Mouse (Mus musculus) hindbrain, embryonic 10.5 days (tissue): ENCODE results near the gene Inhba. TPM values are rescaled to one million over a fixed set of nuclear protein-coding genes. Genes with fewer than 3 reads are reported as not detected.

Source experiments
- DNase-seq: peaks from one replicate; pipeline ENCODE4 v3.0.0-alpha.2; 2017; ENCODE audit warnings: low spot score
- H3K27ac ChIP-seq: fragments of 300-500 bp; sonication (generic); 2 replicates; pipeline ENCODE4 v1.5.1; 2016; ENCODE audit warnings: mild to moderate bottlenecking, moderate library complexity
- H3K27me3 ChIP-seq: fragments of 300-500 bp; sonication (generic); 2 replicates; pipeline ENCODE4 v1.6.1; 2016; ENCODE audit warnings: mild to moderate bottlenecking; ENCODE audit not compliant: poor library complexity, insufficient read depth, severe bottlenecking
- H3K36me3 ChIP-seq: fragments of 300-500 bp; sonication (generic); 2 replicates; pipeline ENCODE4 v1.6.1; 2016; ENCODE audit warnings: mild to moderate bottlenecking, moderate library complexity
- H3K4me1 ChIP-seq: fragments of 300-500 bp; sonication (generic); replicated peaks from 2 replicates; pipeline ENCODE4 v1.6.1; 2016; ENCODE audit warnings: mild to moderate bottlenecking
- H3K4me3 ChIP-seq: fragments of 300-500 bp; sonication (generic); 2 replicates; pipeline ENCODE4 v1.5.1; 2016; ENCODE audit warnings: mild to moderate bottlenecking, moderate library complexity
- H3K9me3 ChIP-seq: fragments of 300-500 bp; sonication (generic); 2 replicates; pipeline ENCODE4 v1.6.1; 2016; ENCODE audit warnings: mild to moderate bottlenecking, moderate library complexity
- WGBS: fragments of 180-500 bp; shearing (Covaris S2); methylation state at CpG from one replicate; pipeline ENCODE4 v1.1.7; 2016; 5-methylcytosine and 5-hydroxymethylcytosine counted together
- polyA plus RNA-seq: library from polyadenylated mRNA; unstranded; fragments of >200 nt; fragmentation: Nextera tagmentation; extraction: Ambion mirVana; gene quantifications from 2 replicates; pipeline ENCODE4 v1.2.1, GENCODE M21; 2016

Inhba gene
- polyA plus RNA-seq, 1 experiment from 2014 or later, result 0.09 TPM

DNA sequence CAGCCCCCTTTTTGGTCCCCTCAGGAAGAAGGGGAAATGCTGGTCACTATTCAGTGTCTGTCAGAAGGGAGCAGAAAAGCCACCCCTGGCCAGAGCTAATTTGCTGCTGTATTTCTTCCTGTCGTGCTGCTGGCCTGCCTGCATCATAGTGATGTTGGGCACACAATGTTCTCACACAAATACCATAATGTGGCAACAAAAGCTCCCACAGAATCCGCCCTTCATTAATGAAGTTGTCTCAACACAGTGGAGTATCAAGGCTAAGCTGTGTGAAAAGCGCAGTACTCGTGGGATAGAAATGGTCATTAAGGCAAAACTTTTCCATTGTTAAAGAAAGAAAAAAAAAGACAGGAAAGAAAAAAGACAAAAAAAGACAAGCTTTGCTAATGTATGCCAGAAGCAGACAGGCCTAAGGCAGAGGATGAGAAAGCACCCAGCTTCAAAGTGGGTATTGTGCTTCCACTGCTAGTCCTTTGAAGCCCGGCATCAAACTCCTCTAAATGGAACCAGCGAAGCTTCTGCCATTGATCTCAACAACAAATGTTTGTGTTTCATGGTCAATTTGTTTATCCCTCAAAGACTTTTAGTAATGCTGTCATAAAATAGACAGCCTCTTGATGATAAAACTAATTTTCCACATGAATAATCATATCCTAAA is 21.4 kb downstream of the Inhba start:
- Histone ChIP-seq H3K9me3 (no peaks in the 10 kb centered on the region), H3K27me3 (no peaks in the 10 kb centered on the region), H3K36me3 (no peaks in the 10 kb centered on the region), H3K4me3 (no peak overlapping the region), H3K4me1 (peaks cover 9% of the 10 kb centered on the region), H3K27ac (no peak overlapping the region)
- 53% methylated on average over 6 of the region's 6 CpGs for WGBS
- DNase-seq, result no peak

DNA sequence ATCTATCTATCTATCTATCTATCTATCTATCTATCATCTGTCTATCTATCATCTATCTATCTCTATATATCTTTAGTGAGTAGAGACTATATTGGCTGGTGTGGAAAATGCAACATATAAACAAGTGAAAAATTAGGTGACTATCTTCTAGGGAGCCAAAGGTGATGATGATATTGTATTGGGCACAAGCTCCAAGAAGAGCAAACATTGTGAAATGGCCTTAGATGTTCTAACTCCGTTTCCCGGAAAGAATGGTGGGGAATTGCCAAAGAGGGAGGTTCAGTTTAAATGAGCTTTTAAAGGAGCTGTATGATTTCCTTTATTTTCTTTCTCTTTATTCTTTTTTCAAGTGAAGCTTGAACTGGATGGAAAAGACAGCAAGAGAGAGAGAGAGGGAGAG is 57.4 kb downstream of the Inhba start:
- 90% methylated on average over 2 of the region's 2 CpGs for WGBS
- Histone ChIP-seq H3K9me3 (no peaks in the 10 kb centered on the region), H3K4me1 (no peaks in the 10 kb centered on the region), H3K27me3 (no peaks in the 10 kb centered on the region), H3K27ac (no peak overlapping the region), H3K4me3 (no peak overlapping the region), H3K36me3 (no peaks in the 10 kb centered on the region)
- DNase-seq, result no peak

DNA sequence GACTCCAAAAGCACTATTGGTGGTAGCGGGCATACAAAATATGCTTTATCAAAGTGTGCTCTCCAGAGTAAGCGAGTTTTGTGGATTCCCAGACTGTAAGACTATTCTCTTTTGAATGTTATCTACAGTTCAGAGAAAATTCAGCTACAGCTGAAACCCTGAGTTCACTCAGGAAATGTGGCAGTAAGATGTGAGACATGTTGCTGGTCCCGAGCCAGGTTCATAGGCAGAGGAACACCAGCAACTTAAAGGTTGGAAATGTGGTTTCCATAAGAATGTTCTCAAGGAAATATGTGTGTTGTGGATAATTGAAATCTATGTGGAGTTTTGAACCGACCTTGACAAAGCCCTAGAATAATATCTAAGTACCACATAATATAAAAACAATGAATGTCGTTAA is 65.6 kb downstream of the Inhba start:
- H3K36me3 ChIP-seq, result no peaks in the 10 kb centered on the region
- WGBS, result 85% methylated on average over 5 of the region's 5 CpGs
- DNase-seq, result no peak
- no peaks in the 10 kb centered on the region for H3K27me3 ChIP-seq
- no peak overlapping the region for H3K4me3 ChIP-seq
- no peak overlapping the region for H3K27ac ChIP-seq
- no peaks in the 10 kb centered on the region for H3K4me1 ChIP-seq
- H3K9me3 ChIP-seq, result no peaks in the 10 kb centered on the region

DNA sequence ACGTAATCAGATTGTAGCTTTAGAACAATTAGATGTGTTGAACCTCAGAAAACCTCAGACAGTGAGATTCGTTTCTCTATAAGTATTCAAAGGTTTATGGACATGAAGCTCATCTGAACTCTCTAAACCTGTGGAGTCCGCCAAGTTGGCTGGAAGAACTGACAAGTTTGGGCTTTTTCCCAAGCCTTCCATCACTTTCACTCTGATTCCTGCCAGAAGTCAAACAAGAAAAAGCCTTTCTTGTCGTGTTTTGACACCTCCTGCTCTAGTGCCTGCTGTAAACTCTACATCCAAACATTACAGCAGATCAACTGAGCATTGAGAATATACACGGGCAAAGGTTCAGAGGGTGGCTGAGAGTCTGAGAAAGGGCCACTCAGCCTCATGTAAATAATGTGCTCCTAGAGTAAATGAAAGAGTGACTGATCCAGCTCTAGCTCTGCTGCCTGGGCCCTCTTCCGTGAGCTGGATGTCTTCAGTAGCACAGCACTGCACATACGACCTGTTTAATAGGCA is 66.6 kb downstream of the Inhba start:
- Histone ChIP-seq H3K36me3 (no peaks in the 10 kb centered on the region), H3K27me3 (no peaks in the 10 kb centered on the region), H3K9me3 (no peaks in the 10 kb centered on the region), H3K4me1 (no peaks in the 10 kb centered on the region), H3K27ac (no peak overlapping the region), H3K4me3 (no peak overlapping the region)
- 81% methylated on average over 7 of the region's 7 CpGs for WGBS
- no peak for DNase-seq

DNA sequence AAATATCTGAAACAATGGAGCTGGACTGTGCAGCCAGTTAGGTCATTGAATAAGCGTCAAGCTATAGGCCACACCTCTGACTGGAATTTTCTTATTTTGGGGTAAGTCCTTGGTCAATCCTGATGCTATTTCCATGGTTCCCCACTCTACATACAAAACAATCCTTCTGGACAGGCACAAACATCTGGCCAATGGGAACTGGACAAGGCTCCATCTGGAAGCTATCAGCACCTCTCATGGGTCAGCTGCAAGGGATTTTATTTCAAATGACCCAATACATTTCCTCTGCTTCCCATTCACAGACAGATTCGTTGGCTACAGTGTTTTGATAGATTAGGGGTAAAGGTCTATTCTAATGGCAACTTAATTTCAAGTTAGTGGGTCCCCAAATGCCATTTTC is 68.6 kb downstream of the Inhba start:
- WGBS, result 59% methylated on average over 2 of the region's 2 CpGs

More for the DNA sequence above, 68.6 kb downstream of the Inhba start:
- Histone ChIP-seq H3K4me3 (no peak overlapping the region), H3K36me3 (no peaks in the 10 kb centered on the region), H3K27me3 (no peaks in the 10 kb centered on the region), H3K27ac (no peak overlapping the region), H3K9me3 (no peaks in the 10 kb centered on the region), H3K4me1 (no peaks in the 10 kb centered on the region)
- DNase-seq, result no peak
